Mouse (Mus musculus): ENCODE measurements at regions not wholly inside any gene's neighbourhood (a gene's known extent, or its start where the extent isn't known, plus 50 kb on each side); places are given as distances from the start of the nearest gene placed in this dataset.
A peak's percentile ranks its signal among the peaks of the same experiment; 100 is the strongest.
"Not testable (repeated sequence)": the region's sequence is repeated elsewhere in the genome, so short reads cannot be mapped to it uniquely, and the experiment has no call there.

DNA sequence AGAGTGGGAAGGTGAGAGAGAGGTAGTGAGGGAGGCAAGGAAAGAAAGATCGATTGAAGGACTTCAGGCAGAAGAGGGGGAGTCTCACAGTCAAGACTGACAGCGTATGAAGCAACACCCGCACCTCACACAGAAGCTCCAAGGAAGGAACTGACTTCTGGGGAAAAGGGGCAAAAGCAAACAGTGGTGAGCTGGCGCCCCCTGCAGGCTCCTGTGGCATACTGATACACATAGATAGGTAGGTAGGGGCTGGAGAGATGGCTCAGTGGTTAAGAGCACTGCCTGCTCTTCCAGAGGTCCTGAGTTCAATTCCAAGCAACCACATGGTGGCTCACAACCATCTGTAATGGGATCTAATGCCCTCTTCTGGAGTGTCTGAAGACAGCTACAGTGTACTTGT lies 183.0 kb downstream of the Prdm2 start:
- H3K4me1 ChIP-seq (replicated peaks; ENCODE audit: control insufficient read depth, insufficient read depth, low read length); H3K9me3 ChIP-seq (ENCODE audit: control insufficient read depth, low read length); H3K27ac ChIP-seq (ENCODE audit: low read depth, low read length); H3K4me2 ChIP-seq (ENCODE audit: low read depth, low read length, severe bottlenecking); ATAC-seq (replicated peaks; ENCODE audit: low FRiP score); H3K36me3 ChIP-seq (ENCODE audit: control insufficient read depth, insufficient read depth, low read length); H3K27me3 ChIP-seq (ENCODE audit: control insufficient read depth, insufficient read depth, low read length); H3K4me3 ChIP-seq (ENCODE audit: low read depth, low read length); DNase-seq (ENCODE audit: low spot score); H3K9ac ChIP-seq (ENCODE audit: low read length): not testable (repeated sequence)
- WGBS: 71% methylated on average over 4 of the region's 4 CpGs

DNA sequence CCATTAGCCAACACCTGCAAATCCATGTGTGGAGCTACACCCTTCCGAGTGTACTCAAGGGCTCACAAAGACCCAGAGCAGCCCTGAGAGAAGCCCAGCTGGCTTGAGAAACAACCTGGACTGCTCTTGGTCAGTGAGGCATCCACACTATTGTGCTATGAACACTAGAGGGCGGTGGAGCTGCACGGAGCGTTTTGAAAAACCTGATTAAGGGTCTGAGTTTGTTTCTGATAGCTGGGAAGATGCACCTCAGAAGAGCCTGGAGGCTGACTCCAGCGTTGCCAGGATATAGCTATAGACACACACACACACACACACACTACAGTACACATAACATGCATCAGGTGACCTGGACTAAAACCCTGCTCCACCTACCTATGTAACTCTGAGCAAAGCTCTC lies 185.5 kb downstream of the Prdm2 start:
- Histone ChIP-seq H3K4me3 (ENCODE audit: low read depth, low read length) (no peak overlapping the region), H3K36me3 (ENCODE audit: control insufficient read depth, insufficient read depth, low read length) (no peaks in the 10 kb centered on the region), H3K27ac (ENCODE audit: low read depth, low read length) (no peak overlapping the region), H3K4me2 (ENCODE audit: low read depth, low read length, severe bottlenecking) (no peak overlapping the region), H3K9ac (ENCODE audit: low read length) (no peak overlapping the region), H3K27me3 (ENCODE audit: control insufficient read depth, insufficient read depth, low read length) (no peaks in the 10 kb centered on the region), H3K9me3 (ENCODE audit: control insufficient read depth, low read length) (no peaks in the 10 kb centered on the region), H3K4me1 (replicated peaks; ENCODE audit: control insufficient read depth, insufficient read depth, low read length) (no peaks in the 10 kb centered on the region)
- peak; percentile 77 for DNase-seq (ENCODE audit: low spot score)
- ATAC-seq (replicated peaks; ENCODE audit: low FRiP score): peak; percentile 65
- 13% methylated on average over 5 of the region's 5 CpGs for WGBS

DNA sequence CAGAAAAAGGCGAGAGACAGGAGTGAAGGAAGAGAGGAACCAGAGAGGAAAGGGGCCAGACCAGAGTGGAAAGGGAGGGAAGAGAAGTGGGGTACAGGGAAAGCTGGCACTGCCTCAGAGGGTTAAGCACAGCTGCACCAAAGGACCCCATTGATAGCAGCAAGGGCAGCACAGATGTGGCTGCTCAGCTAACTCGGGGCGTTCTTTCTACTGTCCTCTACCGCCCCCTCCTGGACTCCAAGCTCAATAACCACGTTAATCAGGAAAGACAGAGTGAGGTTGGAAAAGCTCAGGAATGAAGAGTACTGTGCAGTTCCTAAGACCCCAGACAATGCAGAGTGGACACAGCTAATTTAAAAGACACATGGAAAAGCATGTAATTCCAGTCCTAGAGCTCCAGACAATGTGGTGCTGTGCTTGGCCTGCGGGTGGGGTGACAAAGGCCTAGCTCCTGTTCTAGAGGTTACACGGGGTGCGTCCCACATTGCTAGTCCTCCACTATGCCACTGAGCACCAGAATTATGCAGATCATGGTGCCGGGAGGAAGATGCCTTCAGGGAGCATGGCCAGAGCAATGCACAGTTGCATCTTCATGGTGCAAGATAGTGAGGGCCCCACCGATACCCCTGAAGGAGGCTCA lies 191.4 kb downstream of the Prdm2 start:
- H3K9me3 ChIP-seq (ENCODE audit: control insufficient read depth, low read length): no peaks in the 10 kb centered on the region
- no peaks in the 10 kb centered on the region for H3K4me1 ChIP-seq (replicated peaks; ENCODE audit: control insufficient read depth, insufficient read depth, low read length)
- no peak overlapping the region for H3K27ac ChIP-seq (ENCODE audit: low read depth, low read length)
- H3K9ac ChIP-seq (ENCODE audit: low read length): no peak overlapping the region; the same call in 1 of the 2 replicates
- DNase-seq (ENCODE audit: low spot score) (peak; percentile 83), ATAC-seq (replicated peaks; ENCODE audit: low FRiP score) (peak; percentile 56; the same call in 1 of the 2 replicates)
- H3K27me3 ChIP-seq (ENCODE audit: control insufficient read depth, insufficient read depth, low read length): no peaks in the 10 kb centered on the region
- no peak overlapping the region for H3K4me2 ChIP-seq (ENCODE audit: low read depth, low read length, severe bottlenecking)
- H3K4me3 ChIP-seq (ENCODE audit: low read depth, low read length): no peak overlapping the region
- 50% methylated on average over 10 of the region's 10 CpGs for WGBS
- no peaks in the 10 kb centered on the region for H3K36me3 ChIP-seq (ENCODE audit: control insufficient read depth, insufficient read depth, low read length)

- no peak overlapping the region for H3K27ac ChIP-seq (ENCODE audit: low read depth, low read length)
- no peak overlapping the region for H3K4me3 ChIP-seq (ENCODE audit: low read depth, low read length)
- no peak overlapping the region for H3K4me2 ChIP-seq (ENCODE audit: low read depth, low read length, severe bottlenecking)
- no peak for ATAC-seq (replicated peaks; ENCODE audit: low FRiP score)
- DNase-seq (ENCODE audit: low spot score): no peak
- H3K4me1 ChIP-seq (replicated peaks; ENCODE audit: control insufficient read depth, insufficient read depth, low read length): no peaks in the 10 kb centered on the region
- H3K9ac ChIP-seq (ENCODE audit: low read length): no peak overlapping the region
- no peaks in the 10 kb centered on the region for H3K27me3 ChIP-seq (ENCODE audit: control insufficient read depth, insufficient read depth, low read length)
- 84% methylated on average over 4 of the region's 4 CpGs for WGBS
- no peaks in the 10 kb centered on the region for H3K36me3 ChIP-seq (ENCODE audit: control insufficient read depth, insufficient read depth, low read length)
- no peaks in the 10 kb centered on the region for H3K9me3 ChIP-seq (ENCODE audit: control insufficient read depth, low read length)
These were observed 192.1 kb downstream of the Prdm2 start for GRCm38 (mm10) chr4:143020658-143021057.

DNA sequence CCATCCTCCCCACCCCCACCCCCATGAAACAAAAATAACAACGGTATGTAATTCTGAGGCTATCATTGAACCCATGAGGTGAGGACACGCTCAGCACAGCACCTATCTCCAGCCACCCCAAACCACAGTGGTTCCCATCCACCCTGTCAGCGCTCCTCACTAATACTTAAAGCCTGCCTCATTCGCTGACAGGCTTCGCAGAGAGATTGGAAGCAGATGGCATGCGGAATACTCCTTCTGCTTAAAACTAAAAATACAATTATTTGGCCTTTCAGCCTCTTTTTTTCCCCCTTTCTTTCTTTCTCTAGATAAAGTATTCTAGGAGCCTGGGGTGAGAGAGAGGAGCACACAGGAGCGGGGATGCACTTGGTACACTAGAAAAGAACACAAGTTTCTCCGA lies 199.9 kb downstream of the Prdm2 start:
- no peaks in the 10 kb centered on the region for H3K27me3 ChIP-seq (ENCODE audit: control insufficient read depth, insufficient read depth, low read length)
- H3K4me2 ChIP-seq (ENCODE audit: low read depth, low read length, severe bottlenecking): no peak overlapping the region
- DNase-seq (ENCODE audit: low spot score) (no peak), ATAC-seq (replicated peaks; ENCODE audit: low FRiP score) (no peak)
- H3K27ac ChIP-seq (ENCODE audit: low read depth, low read length): no peak overlapping the region
- no peaks in the 10 kb centered on the region for H3K36me3 ChIP-seq (ENCODE audit: control insufficient read depth, insufficient read depth, low read length)
- 87% methylated on average over 8 of the region's 8 CpGs for WGBS
- H3K4me3 ChIP-seq (ENCODE audit: low read depth, low read length): no peak overlapping the region
- H3K4me1 ChIP-seq (replicated peaks; ENCODE audit: control insufficient read depth, insufficient read depth, low read length): no peaks in the 10 kb centered on the region
- no peak overlapping the region for H3K9ac ChIP-seq (ENCODE audit: low read length)
- no peaks in the 10 kb centered on the region for H3K9me3 ChIP-seq (ENCODE audit: control insufficient read depth, low read length)

DNA sequence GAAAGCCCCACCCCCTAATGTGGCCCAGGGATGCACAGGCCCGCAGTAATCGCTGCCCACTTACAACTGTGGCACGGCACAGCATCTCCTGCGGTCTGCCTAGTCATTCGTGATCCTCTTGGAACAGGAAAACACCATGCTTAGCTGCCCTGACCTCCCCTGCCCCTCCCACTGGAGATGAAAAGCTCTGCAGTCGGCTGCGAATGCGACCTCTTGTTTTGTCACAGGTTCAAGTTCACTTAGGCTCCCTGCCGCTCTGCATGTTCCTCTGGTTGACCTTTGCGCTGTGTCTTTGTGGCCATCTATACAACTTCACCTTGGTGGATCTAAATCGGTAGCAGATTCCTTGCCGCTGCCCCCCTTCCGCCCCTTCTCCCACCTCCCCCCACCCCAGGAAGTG lies 210.8 kb downstream of the Prdm2 start:
- ATAC-seq (replicated peaks; ENCODE audit: low FRiP score) (no peak), DNase-seq (ENCODE audit: low spot score) (no peak)
- Histone ChIP-seq H3K4me1 (replicated peaks; ENCODE audit: control insufficient read depth, insufficient read depth, low read length) (no peaks in the 10 kb centered on the region; the same call in 1 of the 2 replicates), H3K9ac (ENCODE audit: low read length) (no peak overlapping the region), H3K27me3 (ENCODE audit: control insufficient read depth, insufficient read depth, low read length) (no peaks in the 10 kb centered on the region), H3K27ac (ENCODE audit: low read depth, low read length) (no peak overlapping the region), H3K36me3 (ENCODE audit: control insufficient read depth, insufficient read depth, low read length) (no peaks in the 10 kb centered on the region), H3K9me3 (ENCODE audit: control insufficient read depth, low read length) (no peaks in the 10 kb centered on the region), H3K4me3 (ENCODE audit: low read depth, low read length) (no peak overlapping the region), H3K4me2 (ENCODE audit: low read depth, low read length, severe bottlenecking) (no peak overlapping the region)
- 45% methylated on average over 13 of the region's 13 CpGs for WGBS

- 76% methylated on average over 5 of the region's 5 CpGs for WGBS
- DNase-seq (ENCODE audit: low spot score): no peak
- H3K4me3 ChIP-seq (ENCODE audit: low read depth, low read length): no peak overlapping the region
- no peaks in the 10 kb centered on the region for H3K36me3 ChIP-seq (ENCODE audit: control insufficient read depth, insufficient read depth, low read length)
- no peak overlapping the region for H3K4me2 ChIP-seq (ENCODE audit: low read depth, low read length, severe bottlenecking)
- no peak for ATAC-seq (replicated peaks; ENCODE audit: low FRiP score)
- H3K27ac ChIP-seq (ENCODE audit: low read depth, low read length): no peak overlapping the region
- no peak overlapping the region for H3K9ac ChIP-seq (ENCODE audit: low read length)
- no peaks in the 10 kb centered on the region for H3K9me3 ChIP-seq (ENCODE audit: control insufficient read depth, low read length)
- H3K4me1 ChIP-seq (replicated peaks; ENCODE audit: control insufficient read depth, insufficient read depth, low read length): no peaks in the 10 kb centered on the region; the same call in 1 of the 2 replicates
- no peaks in the 10 kb centered on the region for H3K27me3 ChIP-seq (ENCODE audit: control insufficient read depth, insufficient read depth, low read length)
These were observed 211.3 kb downstream of the Prdm2 start for GRCm38 (mm10) chr4:143001486-143001885.

DNA sequence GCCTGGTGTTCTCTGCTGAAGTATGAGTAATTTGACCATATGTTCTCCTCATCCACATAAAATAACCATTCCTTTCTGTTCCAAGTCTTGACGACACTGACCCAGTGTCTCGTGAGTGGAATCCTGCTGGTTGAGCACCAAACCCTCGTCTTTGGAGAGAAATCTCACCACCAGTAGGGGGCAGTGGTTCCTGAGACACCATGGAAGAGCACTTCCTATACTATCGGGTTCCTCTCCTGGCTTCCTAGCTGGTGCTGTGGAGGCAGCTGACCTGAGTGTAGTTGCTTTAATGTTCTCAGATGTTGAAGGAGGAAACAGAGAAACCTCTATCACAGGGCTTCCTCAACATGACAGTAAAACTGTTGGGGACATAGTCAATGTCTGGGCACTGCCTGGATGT lies 216.4 kb downstream of the Prdm2 start:
- Histone ChIP-seq H3K4me3 (ENCODE audit: low read depth, low read length) (no peak overlapping the region), H3K36me3 (ENCODE audit: control insufficient read depth, insufficient read depth, low read length) (no peaks in the 10 kb centered on the region), H3K4me2 (ENCODE audit: low read depth, low read length, severe bottlenecking) (no peak overlapping the region), H3K27ac (ENCODE audit: low read depth, low read length) (no peak overlapping the region), H3K9ac (ENCODE audit: low read length) (no peak overlapping the region), H3K27me3 (ENCODE audit: control insufficient read depth, insufficient read depth, low read length) (no peaks in the 10 kb centered on the region), H3K9me3 (ENCODE audit: control insufficient read depth, low read length) (no peaks in the 10 kb centered on the region), H3K4me1 (replicated peaks; ENCODE audit: control insufficient read depth, insufficient read depth, low read length) (no peaks in the 10 kb centered on the region)
- WGBS: 65% methylated on average over 4 of the region's 4 CpGs
- DNase-seq (ENCODE audit: low spot score): no peak
- ATAC-seq (replicated peaks; ENCODE audit: low FRiP score): no peak

- no peaks in the 10 kb centered on the region for H3K36me3 ChIP-seq (ENCODE audit: control insufficient read depth, insufficient read depth, low read length)
- no peaks in the 10 kb centered on the region for H3K4me1 ChIP-seq (replicated peaks; ENCODE audit: control insufficient read depth, insufficient read depth, low read length)
- no peak for DNase-seq (ENCODE audit: low spot score)
- H3K4me3 ChIP-seq (ENCODE audit: low read depth, low read length): no peak overlapping the region
- no peak overlapping the region for H3K27ac ChIP-seq (ENCODE audit: low read depth, low read length)
- no peak overlapping the region for H3K4me2 ChIP-seq (ENCODE audit: low read depth, low read length, severe bottlenecking)
- H3K9me3 ChIP-seq (ENCODE audit: control insufficient read depth, low read length): no peaks in the 10 kb centered on the region
- WGBS: 81% methylated on average over 4 of the region's 4 CpGs
- ATAC-seq (replicated peaks; ENCODE audit: low FRiP score): no peak
- no peaks in the 10 kb centered on the region for H3K27me3 ChIP-seq (ENCODE audit: control insufficient read depth, insufficient read depth, low read length)
- H3K9ac ChIP-seq (ENCODE audit: low read length): no peak overlapping the region
These were observed 221.4 kb downstream of the Prdm2 start for GRCm38 (mm10) chr4:142991401-142991800.
